Mouse (Mus musculus): ENCODE results near the gene Unc45a.

Gene Unc45a

GRCm38 (mm10) chr7:80368009-80368408 is 27.2 kb upstream of the Unc45a start:
- no peak for DNase-seq (ENCODE audit: low spot score in 2 of 2)

GRCm38 (mm10) chr7:80367232-80367631 is 26.4 kb upstream of the Unc45a start:
- no peak for DNase-seq (ENCODE audit: low spot score in 2 of 2)

- no peak for DNase-seq (ENCODE audit: low spot score in 2 of 2)
Observed at GRCm38 (mm10) chr7:80365759-80366158, 25.0 kb upstream of the Unc45a start.

- no peak for DNase-seq (ENCODE audit: low spot score in 2 of 2)
Observed at GRCm38 (mm10) chr7:80360435-80360834, 19.6 kb upstream of the Unc45a start.

- no peak for DNase-seq (ENCODE audit: low spot score in 2 of 2)
Observed at GRCm38 (mm10) chr7:80358039-80358438, 17.2 kb upstream of the Unc45a start.

- DNase-seq (ENCODE audit: low spot score in 2 of 2), result no peak
Observed at GRCm38 (mm10) chr7:80357156-80357555, 16.4 kb upstream of the Unc45a start.

GRCm38 (mm10) chr7:80356351-80356750 is 15.5 kb upstream of the Unc45a start:
- DNase-seq (ENCODE audit: low spot score in 2 of 2), result no peak

- no peak for DNase-seq (ENCODE audit: low spot score in 2 of 2)
Observed at GRCm38 (mm10) chr7:80352920-80353319, 12.1 kb upstream of the Unc45a start.

GRCm38 (mm10) chr7:80350808-80351207 is 10.0 kb upstream of the Unc45a start:
- DNase-seq (ENCODE audit: low spot score in 2 of 2), result no peak

GRCm38 (mm10) chr7:80347670-80348586 is 7.1 kb upstream of the Unc45a start:
- DNase-seq (ENCODE audit: low spot score in 2 of 2), result no peak

- no peak for DNase-seq (ENCODE audit: low spot score in 2 of 2)
Observed at GRCm38 (mm10) chr7:80346830-80347229, 6.0 kb upstream of the Unc45a start.

- no peak for DNase-seq (ENCODE audit: low spot score in 2 of 2)
Observed at GRCm38 (mm10) chr7:80346173-80346572, 5.4 kb upstream of the Unc45a start.

GRCm38 (mm10) chr7:80343270-80344018 is 2.6 kb upstream of the Unc45a start:
- DNase-seq (ENCODE audit: low spot score in 2 of 2), result no peak

- peak; percentile 88 to 97 for DNase-seq (ENCODE audit: low spot score in 2 of 2)
Observed at GRCm38 (mm10) chr7:80342858-80343257, 2.1 kb upstream of the Unc45a start, which contains the start of gene Hddc3. Hddc3 (plus strand) TSS chr7:80343104.

- DNase-seq (ENCODE audit: low spot score in 2 of 2), result no peak
Observed at GRCm38 (mm10) chr7:80341793-80342192, 988 bp upstream of the Unc45a start.

- peak; percentile 96 to 99 for DNase-seq (ENCODE audit: low spot score in 2 of 2)
Observed at GRCm38 (mm10) chr7:80339793-80340628, 794 bp downstream of the Unc45a start.

GRCm38 (mm10) chr7:80339371-80339770 is 1.4 kb downstream of the Unc45a start:
- peak in 1 of 2 experiments; percentile 27 for DNase-seq (ENCODE audit: low spot score in 2 of 2)

- no peak for DNase-seq (ENCODE audit: low spot score in 2 of 2)
Observed at GRCm38 (mm10) chr7:80336932-80337331, 3.9 kb downstream of the Unc45a start.

GRCm38 (mm10) chr7:80334848-80335247 is 6.0 kb downstream of the Unc45a start:
- DNase-seq (ENCODE audit: low spot score in 2 of 2), result no peak

GRCm38 (mm10) chr7:80331433-80331832 is 9.4 kb downstream of the Unc45a start:
- no peak for DNase-seq (ENCODE audit: low spot score in 2 of 2)

- DNase-seq (ENCODE audit: low spot score in 2 of 2), result no peak
Observed at GRCm38 (mm10) chr7:80330278-80330677, 10.5 kb downstream of the Unc45a start.

- DNase-seq (ENCODE audit: low spot score in 2 of 2), result no peak
Observed at GRCm38 (mm10) chr7:80326076-80326475, 14.7 kb downstream of the Unc45a start.

Measured in thymus, postnatal 10 days (tissue).